Mouse (Mus musculus) kidney, adult 2 months (tissue): Measurements from ENCODE around the gene Fbln1. TPM values are rescaled to one million over a fixed set of nuclear protein-coding genes. Genes with fewer than 3 reads are reported as not detected.
A peak's percentile ranks its signal among the peaks of the same experiment; 100 is the strongest.

Source experiments
- DNase-seq: peaks from one replicate; pipeline ENCODE4 v3.0.0; 2021
- H3K27ac ChIP-seq: fragments of 200-500 bp; 2 replicates; pipeline ENCODE4 v1.5.1; 2012; ENCODE audit warnings: low read depth, low read length, control low read depth, inconsistent platforms; ENCODE audit not compliant: insufficient read depth
- H3K27me3 ChIP-seq: fragments of 200-500 bp; replicated peaks from 2 replicates; pipeline ENCODE4 v1.6.1; 2012; ENCODE audit warnings: mild to moderate bottlenecking, moderate library complexity, low read length, inconsistent platforms; ENCODE audit not compliant: control insufficient read depth, insufficient read depth
- H3K36me3 ChIP-seq: fragments of 200-500 bp; 2 replicates; pipeline ENCODE4 v1.6.1; 2012; ENCODE audit warnings: mild to moderate bottlenecking, moderate library complexity, low read length, inconsistent platforms; ENCODE audit not compliant: control insufficient read depth, insufficient read depth
- H3K4me1 ChIP-seq: fragments of 200-500 bp; 2 replicates; pipeline ENCODE4 v1.6.1; 2011; ENCODE audit warnings: low read length; ENCODE audit not compliant: control insufficient read depth, insufficient read depth
- H3K4me3 ChIP-seq: fragments of 200-500 bp; 2 replicates; pipeline ENCODE4 v1.5.1; 2011; ENCODE audit warnings: mild to moderate bottlenecking, low read depth, low read length, control low read depth; ENCODE audit not compliant: insufficient read depth
- CTCF ChIP-seq: fragments of 200-500 bp; conservative IDR thresholded peaks from 2 replicates; pipeline ENCODE4 v1.5.1; 2011; ENCODE audit warnings: low read depth, mild to moderate bottlenecking, control low read depth, low read length, moderate library complexity, mixed read lengths; ENCODE audit not compliant: insufficient read depth, insufficient read length
- POLR2A ChIP-seq: fragments of 200-500 bp; IDR thresholded peaks from one replicate; pipeline ENCODE4 v1.6.1; 2011; ENCODE audit warnings: low read depth, low read length, control low read depth
- WGBS: fragments of 180-500 bp; shearing (Covaris S2); methylation state at CpG from one replicate; pipeline ENCODE4 v1.1.7; 2018; 5-methylcytosine and 5-hydroxymethylcytosine counted together
- polyA plus RNA-seq: library from polyadenylated mRNA; depleted of rRNA; stranded (reverse); fragments of >200 nt; gene quantifications from 2 replicates; pipeline ENCODE4 v1.2.3, GENCODE M21; 2012

The Fbln1 gene
- polyA plus RNA-seq, 1 experiment, result 16.9 TPM

DNA sequence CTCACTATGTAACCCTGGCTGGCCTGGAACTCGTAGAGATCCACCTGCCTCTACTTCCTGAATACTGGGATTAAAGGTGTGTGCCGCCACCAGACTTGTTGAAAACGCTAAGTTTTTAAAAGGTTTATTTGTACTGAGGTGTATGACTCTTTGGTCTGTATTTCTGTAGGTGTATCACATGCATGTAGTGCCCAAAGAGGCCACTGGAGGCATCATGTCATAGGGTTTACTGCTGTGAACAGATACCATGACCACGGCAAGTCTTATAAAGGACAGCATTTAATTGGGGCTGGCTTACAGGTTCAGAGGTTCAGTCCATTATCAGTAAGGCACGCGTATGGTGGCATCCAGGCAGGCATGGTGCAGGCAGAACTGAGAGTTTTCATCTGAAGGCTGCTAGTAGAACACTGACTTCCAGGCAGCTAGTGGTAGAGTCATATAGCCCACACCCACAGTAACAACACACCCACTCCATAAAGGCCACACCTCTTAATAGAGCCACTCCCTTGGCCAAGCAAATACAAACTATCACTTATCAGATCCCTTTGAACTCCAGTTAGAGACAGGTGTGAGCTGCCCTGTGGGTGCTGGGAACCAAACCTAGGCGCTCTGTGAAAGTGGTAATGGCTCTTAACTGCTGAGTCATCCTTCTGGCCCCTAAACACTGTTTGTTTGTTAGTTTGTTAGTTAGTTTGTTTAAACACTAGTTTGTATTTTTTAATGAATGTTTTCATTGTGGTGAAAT is 10.5 kb downstream of the Fbln1 start:
- no peak overlapping the region for H3K27ac ChIP-seq
- WGBS, result 95% methylated on average over 7 of the region's 7 CpGs

GRCm38 (mm10) chr15:85218617-85219265 is 13.0 kb downstream of the Fbln1 start:
- Histone ChIP-seq H3K4me1 (no peaks in the 10 kb centered on the region), H3K36me3 (no peaks in the 10 kb centered on the region), H3K27me3 (no peaks in the 10 kb centered on the region), H3K27ac (no peak overlapping the region), H3K4me3 (no peak overlapping the region)
- no peak for TF ChIP-seq CTCF
- TF ChIP-seq POLR2A, result no peak
- no peak for DNase-seq
- WGBS, result 68% methylated on average over 5 of the region's 5 CpGs

More for the DNA sequence above, 10.5 kb downstream of the Fbln1 start:
- no peak for DNase-seq
- TF ChIP-seq CTCF (no peak), POLR2A (no peak)
- Histone ChIP-seq H3K36me3 (no peaks in the 10 kb centered on the region), H3K27me3 (no peaks in the 10 kb centered on the region), H3K4me3 (no peak overlapping the region), H3K4me1 (no peaks in the 10 kb centered on the region)

DNA sequence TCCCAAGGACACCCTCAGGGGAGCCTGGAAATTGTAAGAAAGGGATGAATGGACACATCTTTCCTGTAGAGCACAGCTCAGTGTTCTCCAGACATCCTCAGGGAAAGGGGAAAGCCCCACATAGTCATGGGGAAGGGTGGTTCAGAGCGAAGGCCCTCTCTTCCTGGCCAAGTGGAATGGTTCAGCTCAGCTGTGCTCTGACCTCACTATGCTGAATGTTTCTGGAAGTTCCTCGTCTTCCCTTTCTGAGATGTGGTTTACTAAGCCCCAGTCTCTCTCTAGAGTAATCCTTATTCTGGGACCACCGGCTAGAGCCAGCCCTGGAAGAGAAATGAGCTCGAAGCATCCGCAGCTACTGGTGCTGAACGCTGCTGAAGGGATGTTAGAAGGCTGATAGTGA is 14.6 kb downstream of the Fbln1 start:
- H3K36me3 ChIP-seq, result no peaks in the 10 kb centered on the region
- WGBS, result 87% methylated on average over 6 of the region's 6 CpGs

DNA sequence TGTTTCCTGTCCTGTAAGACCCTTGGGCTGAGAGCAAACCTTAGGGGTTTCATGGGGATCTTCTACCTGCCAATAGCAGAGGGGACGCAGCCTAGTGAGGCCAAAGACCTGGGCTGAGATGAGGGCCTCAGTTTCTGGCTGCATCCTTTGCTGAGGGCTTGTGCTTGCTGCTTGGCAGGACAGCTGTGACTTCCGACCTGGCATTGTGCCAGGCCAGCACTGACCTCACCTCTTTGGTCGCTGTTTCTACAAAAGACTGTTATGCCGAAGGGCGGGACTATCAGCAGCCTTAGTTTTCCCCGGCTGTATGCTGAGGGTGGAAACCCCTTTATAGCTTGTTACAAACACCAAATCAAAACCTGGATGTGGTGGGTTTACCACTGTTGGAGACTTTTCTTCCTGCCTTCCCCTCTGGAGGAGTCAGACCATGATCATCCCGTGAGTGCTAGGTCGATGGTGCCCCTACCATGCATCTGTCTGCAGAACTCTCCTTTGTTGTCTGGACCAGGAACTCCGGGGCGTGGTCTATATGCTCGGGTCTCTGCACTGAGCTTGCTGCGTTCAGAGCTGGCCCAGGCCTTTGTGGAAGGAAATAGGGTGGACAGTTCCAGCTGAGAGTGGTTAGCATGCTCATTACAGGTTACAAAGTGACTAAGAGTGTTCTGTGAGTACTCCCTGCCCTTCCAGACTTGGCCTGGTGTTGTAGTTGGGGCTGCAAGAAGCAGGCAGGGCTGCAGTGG is 15.5 kb downstream of the Fbln1 start:
- TF ChIP-seq CTCF (no peak), POLR2A (no peak)
- Histone ChIP-seq H3K27ac (no peak overlapping the region), H3K4me1 (no peaks in the 10 kb centered on the region), H3K27me3 (no peaks in the 10 kb centered on the region), H3K4me3 (no peak overlapping the region), H3K36me3 (no peaks in the 10 kb centered on the region)
- DNase-seq, result peak; percentile 10
- WGBS, result 53% methylated on average over 12 of the region's 12 CpGs

More for the DNA sequence above, 14.6 kb downstream of the Fbln1 start:
- no peak overlapping the region for H3K4me3 ChIP-seq
- no peaks in the 10 kb centered on the region for H3K27me3 ChIP-seq
- no peak for TF ChIP-seq POLR2A
- no peak for TF ChIP-seq CTCF
- H3K27ac ChIP-seq, result no peak overlapping the region
- no peak for DNase-seq
- H3K4me1 ChIP-seq, result no peaks in the 10 kb centered on the region

DNA sequence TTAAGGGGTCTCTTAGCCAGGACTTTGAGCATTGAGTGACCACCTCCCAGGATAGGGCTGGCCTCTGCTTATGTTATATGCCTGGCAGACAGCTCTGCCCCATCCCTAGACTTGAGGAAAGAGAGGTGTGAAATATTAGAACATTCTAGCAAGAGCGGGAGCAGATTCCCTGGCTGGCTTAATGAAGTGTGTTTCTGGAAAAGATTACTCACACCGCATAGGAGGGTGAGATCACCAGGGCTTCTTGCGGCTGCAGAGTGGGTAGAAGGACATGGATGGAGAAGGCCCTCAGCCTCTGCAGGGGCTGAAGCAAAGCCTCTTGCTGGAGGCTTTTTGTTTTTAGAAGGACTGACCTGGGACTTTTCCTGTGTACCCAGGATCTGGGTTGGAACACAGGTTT is 19.9 kb downstream of the Fbln1 start:
- TF ChIP-seq CTCF, result no peak
- no peak overlapping the region for H3K4me3 ChIP-seq
- H3K27me3 ChIP-seq, result no peaks in the 10 kb centered on the region
- DNase-seq, result no peak
- no peak overlapping the region for H3K27ac ChIP-seq
- no peaks in the 10 kb centered on the region for H3K4me1 ChIP-seq
- no peaks in the 10 kb centered on the region for H3K36me3 ChIP-seq
- 97% methylated on average over 3 of the region's 3 CpGs for WGBS

- Histone ChIP-seq H3K27me3 (no peaks in the 10 kb centered on the region), H3K36me3 (no peaks in the 10 kb centered on the region), H3K4me3 (no peak overlapping the region), H3K27ac (no peak overlapping the region), H3K4me1 (no peaks in the 10 kb centered on the region)
- 74% methylated on average over 7 of the region's 7 CpGs for WGBS
- DNase-seq, result no peak
- TF ChIP-seq CTCF (no peak), POLR2A (no peak)
Measured at GRCm38 (mm10) chr15:85226841-85227240, 21.1 kb downstream of the Fbln1 start.

GRCm38 (mm10) chr15:85228568-85228967 is 22.8 kb downstream of the Fbln1 start:
- no peaks in the 10 kb centered on the region for H3K4me1 ChIP-seq
- no peak for TF ChIP-seq POLR2A
- no peak for TF ChIP-seq CTCF
- no peaks in the 10 kb centered on the region for H3K27me3 ChIP-seq
- H3K36me3 ChIP-seq, result no peaks in the 10 kb centered on the region
- H3K27ac ChIP-seq, result no peak overlapping the region
- peak; percentile 76 for DNase-seq
- 53% methylated on average over 3 of the region's 3 CpGs for WGBS
- H3K4me3 ChIP-seq, result no peak overlapping the region
